Mouse (Mus musculus) erythroblast, embryonic 14.5 days (primary cell): ENCODE measurements around the gene Cblb.

Experiments
- GATA1 ChIP-seq: IDR thresholded peaks from 2 replicates; pipeline ENCODE4 v1.6.1; 2012; ENCODE audit warnings: low read length, inconsistent platforms, mixed read lengths
- TAL1 ChIP-seq: IDR thresholded peaks from 3 replicates; pipeline ENCODE4 v1.6.1; 2012; ENCODE audit warnings: low read length, inconsistent platforms, mixed read lengths

- TF ChIP-seq GATA1 (no peak), TAL1 (no peak)
Observed at GRCm38 (mm10) chr16:52060100-52060719, 29.2 kb downstream of the Cblb start.
